Mouse (Mus musculus) thymus, adult 2 months (tissue): ENCODE data around the gene Phactr2. TPM values are rescaled to one million over a fixed set of nuclear protein-coding genes. Genes with fewer than 3 reads are reported as not detected.

Experiments used
- DNase-seq: peaks from one replicate; pipeline ENCODE4 v3.0.0; 2021
- H3K27ac ChIP-seq: fragments of 200-500 bp; 2 replicates; pipeline ENCODE4 v1.5.1; 2012; ENCODE audit warnings: low read length, control low read depth; ENCODE audit not compliant: control insufficient read depth, insufficient read depth
- H3K27me3 ChIP-seq: fragments of 200-500 bp; 2 replicates; pipeline ENCODE4 v1.6.1; 2012; ENCODE audit warnings: mild to moderate bottlenecking, low read length, moderate library complexity, mixed read lengths; ENCODE audit not compliant: control insufficient read depth, insufficient read depth
- H3K36me3 ChIP-seq: fragments of 200-500 bp; 2 replicates; pipeline ENCODE4 v1.6.1; 2012; ENCODE audit warnings: mild to moderate bottlenecking, low read length, moderate library complexity; ENCODE audit not compliant: control insufficient read depth, insufficient read depth
- H3K4me1 ChIP-seq: fragments of 200-500 bp; replicated peaks from 2 replicates; pipeline ENCODE4 v1.6.1; 2012; ENCODE audit warnings: low read length; ENCODE audit not compliant: control insufficient read depth, insufficient read depth
- H3K4me3 ChIP-seq: fragments of 200-500 bp; 2 replicates; pipeline ENCODE4 v1.5.1; 2012; ENCODE audit warnings: mild to moderate bottlenecking, low read length, control low read depth, moderate library complexity; ENCODE audit not compliant: control insufficient read depth, insufficient read depth
- CTCF ChIP-seq: fragments of 200-500 bp; IDR thresholded peaks from 2 replicates; pipeline ENCODE4 v1.5.1; 2012; ENCODE audit warnings: mild to moderate bottlenecking, control low read depth, low read length, moderate library complexity, borderline replicate concordance; ENCODE audit not compliant: control insufficient read depth, poor library complexity, insufficient read depth; ENCODE audit errors: extremely low read depth
- POLR2A ChIP-seq: fragments of 200-500 bp; IDR thresholded peaks from 2 replicates; pipeline ENCODE4 v1.6.1; 2012; ENCODE audit warnings: mild to moderate bottlenecking, low read length, control low read depth, moderate library complexity; ENCODE audit not compliant: control insufficient read depth, poor library complexity, insufficient read depth; ENCODE audit errors: extremely low read depth
- WGBS: fragments of 180-500 bp; shearing (Covaris S2); methylation state at CpG from one replicate; pipeline ENCODE4 v1.1.7; 2018; 5-methylcytosine and 5-hydroxymethylcytosine counted together
- polyA plus RNA-seq: library from polyadenylated mRNA; depleted of rRNA; stranded (reverse); fragments of >200 nt; gene quantifications from 2 replicates; pipeline ENCODE4 v1.2.3, GENCODE M21; 2012

Phactr2 gene
- polyA plus RNA-seq, 1 experiment = 3.7 TPM

GRCm38 (mm10) chr10:13438118-13438821 is 35.9 kb downstream of the Phactr2 start:
- DNase-seq = no peak
- Histone ChIP-seq H3K4me3 (no peak overlapping the region), H3K36me3 (no peaks in the 10 kb centered on the region), H3K27me3 (no peaks in the 10 kb centered on the region), H3K27ac (no peak overlapping the region), H3K4me1 (0 out of 2 replicates have a peak, but pooled peaks cover 3% of the 10 kb centered on the region)
- TF ChIP-seq POLR2A = no peak
- TF ChIP-seq CTCF = no peak
- WGBS = 34% methylated on average over 10 of the region's 10 CpGs

DNA sequence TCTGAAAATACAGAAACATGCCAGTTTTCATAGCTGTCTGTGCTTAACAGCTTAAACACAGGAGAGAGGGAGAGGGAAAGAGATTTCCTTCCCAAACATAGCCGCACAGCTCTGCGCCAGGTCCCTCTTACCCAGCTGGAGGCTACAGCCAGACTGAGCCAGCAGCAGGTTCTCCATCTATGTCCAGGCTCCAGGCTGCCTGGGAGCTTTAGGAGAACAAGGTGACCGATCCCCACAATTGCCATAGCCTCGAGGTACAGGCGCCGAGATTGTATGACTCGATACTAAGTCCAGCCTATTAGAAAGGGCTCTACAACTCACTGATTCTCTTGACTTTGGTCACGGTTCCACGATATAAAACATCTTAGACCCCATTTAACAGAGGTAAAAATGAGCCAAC is 37.2 kb downstream of the Phactr2 start:
- TF ChIP-seq CTCF = no peak
- TF ChIP-seq POLR2A = no peak
- no peaks in the 10 kb centered on the region for H3K27me3 ChIP-seq
- DNase-seq = no peak
- no peaks in the 10 kb centered on the region for H3K36me3 ChIP-seq
- H3K4me3 ChIP-seq = no peak overlapping the region
- H3K27ac ChIP-seq = no peak overlapping the region
- 93% methylated on average over 9 of the region's 9 CpGs for WGBS
- 0 out of 2 replicates have a peak, but pooled peaks cover 3% of the 10 kb centered on the region for H3K4me1 ChIP-seq

DNA sequence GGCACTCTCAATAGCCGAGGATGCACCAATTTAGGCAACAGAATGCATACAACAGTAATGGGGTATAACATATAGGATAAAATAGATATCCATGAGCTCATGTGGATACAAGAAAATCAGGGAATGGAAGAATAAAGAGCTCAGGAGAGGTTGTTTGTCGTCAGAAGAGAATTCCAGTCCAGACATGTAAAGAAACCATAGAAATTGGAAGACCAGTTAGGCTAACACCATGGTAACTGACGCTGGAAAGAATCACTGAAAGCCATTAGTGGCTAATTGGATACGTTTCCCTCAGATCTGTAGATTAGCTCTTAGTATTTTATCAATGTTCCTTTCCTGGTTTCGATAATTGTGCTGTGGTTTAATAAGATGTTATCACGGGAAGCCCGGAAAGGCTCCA is 41.2 kb downstream of the Phactr2 start:
- H3K27ac ChIP-seq = no peak overlapping the region
- WGBS = 94% methylated on average over 7 of the region's 7 CpGs

DNA sequence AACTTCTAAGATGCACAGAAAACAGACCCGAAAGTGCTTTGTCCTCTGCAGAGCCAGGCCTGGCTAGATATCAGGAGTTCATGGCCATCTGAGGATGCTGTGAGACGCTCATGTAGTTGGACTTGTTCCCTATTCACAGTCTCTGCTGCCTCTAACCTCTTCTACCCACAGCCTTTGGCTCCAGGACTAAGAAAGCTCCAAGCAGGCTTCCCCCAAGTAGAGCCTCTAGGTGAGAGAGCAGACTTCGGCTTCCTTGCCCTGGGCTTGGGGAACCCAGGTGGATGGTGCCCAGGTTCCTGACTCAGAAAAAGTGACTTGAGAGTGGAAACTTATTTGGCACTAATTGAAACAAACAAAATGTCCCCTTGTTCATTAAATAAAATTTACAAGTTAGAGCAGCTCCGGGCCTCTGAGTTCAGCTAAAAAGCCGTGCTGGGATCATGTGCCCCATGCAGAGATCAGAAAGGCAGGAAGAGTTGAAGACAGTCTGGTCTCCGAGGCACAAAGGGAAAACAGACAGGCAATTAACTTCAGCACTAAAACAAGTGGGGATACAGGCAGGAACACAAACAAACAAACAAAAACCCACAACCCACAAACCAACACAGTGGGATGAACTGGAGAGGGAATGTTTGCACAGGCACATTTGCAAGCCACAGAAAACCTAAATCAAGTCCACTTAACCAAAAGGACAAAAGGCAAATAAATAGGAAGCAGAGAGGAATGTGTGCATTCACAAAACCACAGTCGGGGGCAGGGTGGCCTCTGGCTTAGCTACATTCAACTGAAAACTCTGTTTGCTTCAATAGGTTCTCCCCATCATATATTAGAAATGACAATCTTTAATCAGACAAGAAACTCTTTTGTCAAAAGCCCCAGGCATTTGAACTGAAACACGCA is 42.3 kb downstream of the Phactr2 start:
- Histone ChIP-seq H3K4me1 (no peaks in the 10 kb centered on the region), H3K27ac (no peak overlapping the region), H3K27me3 (no peaks in the 10 kb centered on the region), H3K4me3 (no peak overlapping the region), H3K36me3 (no peaks in the 10 kb centered on the region)
- TF ChIP-seq CTCF = no peak
- TF ChIP-seq POLR2A = no peak
- DNase-seq = no peak
- WGBS = 56% methylated on average over 8 of the region's 8 CpGs

More for the DNA sequence above, 41.2 kb downstream of the Phactr2 start:
- Histone ChIP-seq H3K36me3 (no peaks in the 10 kb centered on the region), H3K4me1 (no peaks in the 10 kb centered on the region), H3K27me3 (no peaks in the 10 kb centered on the region), H3K4me3 (no peak overlapping the region)
- TF ChIP-seq POLR2A (no peak), CTCF (no peak)
- DNase-seq = no peak

DNA sequence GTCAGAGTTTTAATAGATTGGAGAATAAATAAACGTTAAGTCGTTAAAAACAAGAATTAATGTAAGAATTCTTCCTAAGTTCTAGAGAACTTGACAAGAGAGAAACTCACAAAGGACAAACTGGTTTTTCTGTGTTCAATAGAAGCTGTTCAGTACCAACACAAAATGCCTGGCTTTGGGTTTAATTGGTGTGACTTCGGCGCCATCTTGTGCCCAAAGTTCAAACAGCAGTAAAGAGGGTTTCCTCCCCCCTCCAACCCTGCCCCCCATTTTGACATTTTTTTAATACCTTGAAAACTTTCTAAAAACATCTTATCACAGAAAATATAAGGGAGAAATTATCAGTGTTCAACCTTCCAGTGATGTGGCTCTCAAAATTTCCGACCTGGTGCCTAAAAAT is 44.4 kb downstream of the Phactr2 start:
- H3K27ac ChIP-seq = no peak overlapping the region
- H3K27me3 ChIP-seq = no peaks in the 10 kb centered on the region
- H3K4me3 ChIP-seq = no peak overlapping the region
- 19% methylated on average over 5 of the region's 5 CpGs for WGBS
- no peaks in the 10 kb centered on the region for H3K36me3 ChIP-seq
- peak; percentile 43 for DNase-seq
- H3K4me1 ChIP-seq = no peaks in the 10 kb centered on the region
- TF ChIP-seq CTCF = no peak
- TF ChIP-seq POLR2A = no peak

GRCm38 (mm10) chr10:13429240-13429639 is 45.0 kb downstream of the Phactr2 start:
- Histone ChIP-seq H3K27ac (no peak overlapping the region), H3K36me3 (no peaks in the 10 kb centered on the region), H3K4me3 (no peak overlapping the region), H3K4me1 (no peaks in the 10 kb centered on the region), H3K27me3 (no peaks in the 10 kb centered on the region)
- TF ChIP-seq POLR2A (no peak), CTCF (no peak)
- no peak for DNase-seq
- 91% methylated on average over 13 of the region's 13 CpGs for WGBS
